Mouse (Mus musculus): ENCODE results near the gene Trcg1.

The Trcg1 gene

GRCm38 (mm10) chr9:57261913-57262794 lies 25.8 kb downstream of the Trcg1 start, which contains the start of gene 1700017B05Rik:
TSS of gene 1700017B05Rik (minus strand) at chr9:57262612.
- peak in 1 of 2 experiments; percentile 66 for DNase-seq (ENCODE audit: low spot score in 2 of 2)

- DNase-seq (ENCODE audit: low spot score in 2 of 2) = no peak
These were observed 26.7 kb downstream of the Trcg1 start for GRCm38 (mm10) chr9:57262795-57263684.

- DNase-seq (ENCODE audit: low spot score in 2 of 2) = no peak
These were observed 28.8 kb downstream of the Trcg1 start for GRCm38 (mm10) chr9:57265125-57265524.

- no peak for DNase-seq (ENCODE audit: low spot score in 2 of 2)
These were observed 31.1 kb downstream of the Trcg1 start for GRCm38 (mm10) chr9:57267421-57267820.

- DNase-seq (ENCODE audit: low spot score in 2 of 2) = no peak
These were observed 31.7 kb downstream of the Trcg1 start for GRCm38 (mm10) chr9:57268078-57268477.

- no peak for DNase-seq (ENCODE audit: low spot score in 2 of 2)
These were observed 32.2 kb downstream of the Trcg1 start for GRCm38 (mm10) chr9:57268575-57268974.

- no peak for DNase-seq (ENCODE audit: low spot score in 2 of 2)
These were observed 33.0 kb downstream of the Trcg1 start for GRCm38 (mm10) chr9:57269384-57269783.

- no peak for DNase-seq (ENCODE audit: low spot score in 2 of 2)
These were observed 34.0 kb downstream of the Trcg1 start for GRCm38 (mm10) chr9:57270399-57270798.

- no peak for DNase-seq (ENCODE audit: low spot score in 2 of 2)
These were observed 34.7 kb downstream of the Trcg1 start for GRCm38 (mm10) chr9:57271081-57271480.

GRCm38 (mm10) chr9:57271837-57272562 lies 35.6 kb downstream of the Trcg1 start:
- DNase-seq (ENCODE audit: low spot score in 2 of 2) = no peak

GRCm38 (mm10) chr9:57272902-57273804 lies 36.8 kb downstream of the Trcg1 start:
- DNase-seq (ENCODE audit: low spot score in 2 of 2) = no peak

GRCm38 (mm10) chr9:57273805-57274494 lies 37.6 kb downstream of the Trcg1 start:
- no peak for DNase-seq (ENCODE audit: low spot score in 2 of 2)

- peak in 1 of 2 experiments; percentile 31 for DNase-seq (ENCODE audit: low spot score in 2 of 2)
These were observed 40.0 kb downstream of the Trcg1 start for GRCm38 (mm10) chr9:57276311-57276710.

- no peak for DNase-seq (ENCODE audit: low spot score in 2 of 2)
These were observed 41.9 kb downstream of the Trcg1 start for GRCm38 (mm10) chr9:57278268-57278667.

GRCm38 (mm10) chr9:57279441-57279840 lies 43.1 kb downstream of the Trcg1 start:
- no peak for DNase-seq (ENCODE audit: low spot score in 2 of 2)

GRCm38 (mm10) chr9:57281549-57281948 lies 45.2 kb downstream of the Trcg1 start:
- DNase-seq (ENCODE audit: low spot score in 2 of 2) = no peak

GRCm38 (mm10) chr9:57282686-57283085 lies 46.3 kb downstream of the Trcg1 start:
- no peak for DNase-seq (ENCODE audit: low spot score in 2 of 2)

GRCm38 (mm10) chr9:57283311-57283710 lies 47.0 kb downstream of the Trcg1 start:
- no peak for DNase-seq (ENCODE audit: low spot score in 2 of 2)

GRCm38 (mm10) chr9:57287183-57287582 lies 50.8 kb downstream of the Trcg1 start:
- DNase-seq (ENCODE audit: low spot score in 2 of 2) = no peak

- DNase-seq (ENCODE audit: low spot score in 2 of 2) = no peak
These were observed 58.5 kb downstream of the Trcg1 start for GRCm38 (mm10) chr9:57294905-57295304.
